Mouse (Mus musculus) CH12.LX (cell line): ENCODE measurements at regions not wholly inside any gene's neighbourhood (a gene's known extent, or its start where the extent isn't known, plus 50 kb on each side); places are given as distances from the start of the nearest gene placed in this dataset.

Experiments used
- DNase-seq: peaks from one replicate; pipeline ENCODE4 v3.0.0-alpha.2; 2013; ENCODE audit errors: extremely low read depth
- H3K27ac ChIP-seq: 2 replicates; pipeline ENCODE4 v1.5.1; 2012; ENCODE audit warnings: low read depth, mild to moderate bottlenecking, control low read depth, moderate library complexity; ENCODE audit not compliant: insufficient read depth
- H3K27me3 ChIP-seq: replicated peaks from 2 replicates; pipeline ENCODE3; 2012; ENCODE audit warnings: inconsistent platforms
- H3K36me3 ChIP-seq, 2 experiments: replicated peaks in 1 of 2; 2 replicates each; pipeline versions ENCODE3 to v1.6.1; 2012; ENCODE audit warnings: inconsistent platforms in 1 of 2, low read length in 1 of 2, mild to moderate bottlenecking in 1 of 2, mixed read lengths in 1 of 2, moderate library complexity in 1 of 2; ENCODE audit not compliant: control insufficient read depth in 1 of 2, insufficient read depth in 1 of 2
- H3K4me1 ChIP-seq, 2 experiments: 2 replicates each; pipeline ENCODE4 v1.6.1; 2012; ENCODE audit warnings: inconsistent platforms in 1 of 2, moderate library complexity in 1 of 2; ENCODE audit not compliant: insufficient read depth in 2 of 2, control insufficient read depth in 1 of 2
- H3K4me2 ChIP-seq: 2 replicates; pipeline ENCODE4 v1.6.1; 2012; ENCODE audit warnings: low read depth, mild to moderate bottlenecking, control low read depth; ENCODE audit not compliant: poor library complexity, insufficient read depth, severe bottlenecking
- H3K4me3 ChIP-seq, 3 experiments: fragments of 150-350 bp in 1 of 3; sonication (generic) in 1 of 3; replicated peaks in 1 of 3; 2 replicates each; pipeline versions ENCODE3 to v1.5.1; 2011 to 2012; ENCODE audit warnings: low read depth in 2 of 3, low read length in 2 of 3, mild to moderate bottlenecking in 2 of 3, moderate library complexity in 2 of 3, control low read depth in 1 of 3, improper control_type of control experiment in 1 of 3, inconsistent platforms in 1 of 3, mixed read lengths in 1 of 3; ENCODE audit not compliant: poor library complexity in 1 of 3
- H3K79me2 ChIP-seq: replicated peaks from 2 replicates; pipeline ENCODE4 v1.6.1; 2012; ENCODE audit warnings: mild to moderate bottlenecking, moderate library complexity; ENCODE audit not compliant: control insufficient read depth, poor library complexity, insufficient read depth, severe bottlenecking; ENCODE audit errors: extremely low read depth
- H3K9ac ChIP-seq: 2 replicates; pipeline ENCODE4 v1.6.1; 2012; ENCODE audit warnings: low read depth, mild to moderate bottlenecking, control low read depth, moderate library complexity; ENCODE audit not compliant: insufficient read depth
- H3K9me3 ChIP-seq: replicated peaks from 2 replicates; pipeline ENCODE3; 2012; ENCODE audit warnings: low read length, inconsistent platforms, mixed read lengths
- E2F4 ChIP-seq: IDR thresholded peaks from 2 replicates; pipeline ENCODE4 v1.6.1; 2011; ENCODE audit warnings: low read depth, low read length, improper control_type of control experiment; ENCODE audit not compliant: insufficient replicate concordance
- ETS1 ChIP-seq: conservative IDR thresholded peaks from 2 replicates; pipeline ENCODE4 v1.6.1; 2012; ENCODE audit warnings: low read depth, mild to moderate bottlenecking, inconsistent platforms, low read length, improper control_type of control experiment, moderate library complexity
- GABPA ChIP-seq: IDR thresholded peaks from 2 replicates; pipeline ENCODE4 v1.6.1; 2012; ENCODE audit warnings: low read depth, low read length, improper control_type of control experiment, inconsistent platforms; ENCODE audit not compliant: insufficient replicate concordance
- HCFC1 ChIP-seq: IDR thresholded peaks from 2 replicates; pipeline ENCODE4 v1.6.1; 2012; ENCODE audit warnings: low read depth, mild to moderate bottlenecking, inconsistent platforms, low read length, improper control_type of control experiment
- IRF4 ChIP-seq: IDR thresholded peaks from 2 replicates; pipeline ENCODE4 v1.6.1; 2014; ENCODE audit warnings: low read depth, mild to moderate bottlenecking, inconsistent platforms, low read length, improper control_type of control experiment
- KAT2A ChIP-seq: IDR thresholded peaks from 2 replicates; pipeline ENCODE4 v1.6.1; 2012; ENCODE audit warnings: low read length, improper control_type of control experiment, inconsistent platforms; ENCODE audit not compliant: insufficient replicate concordance
- MAFK ChIP-seq: IDR thresholded peaks from 2 replicates; pipeline ENCODE4 v1.6.1; 2011; ENCODE audit warnings: low read length, improper control_type of control experiment; ENCODE audit not compliant: insufficient replicate concordance
- MAZ ChIP-seq: IDR thresholded peaks from 2 replicates; pipeline ENCODE4 v1.6.1; 2012; ENCODE audit warnings: low read depth, mild to moderate bottlenecking, inconsistent platforms, low read length, improper control_type of control experiment, moderate library complexity
- MEF2A ChIP-seq: IDR thresholded peaks from 2 replicates; pipeline ENCODE4 v1.6.1; 2014; ENCODE audit warnings: low read depth, mild to moderate bottlenecking, inconsistent platforms, low read length, improper control_type of control experiment, borderline replicate concordance
- MYC ChIP-seq: IDR thresholded peaks from 2 replicates; pipeline ENCODE4 v1.6.1; 2011; ENCODE audit warnings: low read depth, mild to moderate bottlenecking, improper control_type of control experiment, low read length
- NELFE ChIP-seq: IDR thresholded peaks from 2 replicates; pipeline ENCODE4 v1.6.1; 2011; ENCODE audit warnings: low read depth, low read length, improper control_type of control experiment
- NRF1 ChIP-seq: IDR thresholded peaks from 2 replicates; pipeline ENCODE4 v1.6.1; 2014; ENCODE audit warnings: low read depth, mild to moderate bottlenecking, inconsistent platforms, low read length, improper control_type of control experiment, moderate library complexity
- PAX5 ChIP-seq: IDR thresholded peaks from 2 replicates; pipeline ENCODE4 v1.6.1; 2012; ENCODE audit warnings: low read length, inconsistent platforms, mixed read lengths
- POLR2AphosphoS2 ChIP-seq: IDR thresholded peaks from 2 replicates; pipeline ENCODE4 v1.6.1; 2011; ENCODE audit warnings: low read depth, low read length, improper control_type of control experiment
- RAD21 ChIP-seq: IDR thresholded peaks from 2 replicates; pipeline ENCODE4 v1.6.1; 2011; ENCODE audit warnings: low read depth, mild to moderate bottlenecking, low read length, improper control_type of control experiment, moderate library complexity
- SIN3A ChIP-seq: IDR thresholded peaks from 2 replicates; pipeline ENCODE4 v1.6.1; 2012; ENCODE audit warnings: low read length, improper control_type of control experiment, inconsistent platforms
- SMC3 ChIP-seq: IDR thresholded peaks from 2 replicates; pipeline ENCODE4 v1.6.1; 2011; ENCODE audit warnings: low read depth, low read length, improper control_type of control experiment
- TCF12 ChIP-seq: IDR thresholded peaks from 2 replicates; pipeline ENCODE4 v1.6.1; 2014; ENCODE audit warnings: low read depth, mild to moderate bottlenecking, inconsistent platforms, low read length, improper control_type of control experiment
- UBTF ChIP-seq: IDR thresholded peaks from 2 replicates; pipeline ENCODE4 v1.6.1; 2012; ENCODE audit warnings: low read depth, mild to moderate bottlenecking, inconsistent platforms, low read length, improper control_type of control experiment, moderate library complexity
- USF1 ChIP-seq: IDR thresholded peaks from 2 replicates; pipeline ENCODE4 v1.6.1; 2014; ENCODE audit warnings: low read depth, mild to moderate bottlenecking, inconsistent platforms, low read length, improper control_type of control experiment
- USF2 ChIP-seq: conservative IDR thresholded peaks from 2 replicates; pipeline ENCODE4 v1.6.1; 2011; ENCODE audit warnings: low read depth, low read length, improper control_type of control experiment
- ZC3H11A ChIP-seq: IDR thresholded peaks from 2 replicates; pipeline ENCODE4 v1.6.1; 2012; ENCODE audit warnings: low read depth, mild to moderate bottlenecking, inconsistent platforms, low read length, improper control_type of control experiment
- ZKSCAN1 ChIP-seq: IDR thresholded peaks from 2 replicates; pipeline ENCODE4 v1.6.1; 2012; ENCODE audit warnings: low read depth, inconsistent platforms, low read length, improper control_type of control experiment, borderline replicate concordance
- ZNF384 ChIP-seq: IDR thresholded peaks from 2 replicates; pipeline ENCODE4 v1.6.1; 2012; ENCODE audit warnings: low read depth, low read length, improper control_type of control experiment, inconsistent platforms
- dilution Hi-C: fragments of 300-500 bp; cut with MboI; formaldehyde crosslinking; loops from 2 replicates; pipeline ENCODE4 v1.14.3; 2020; ENCODE audit warnings: low sequenced_read_pairs; ENCODE audit not compliant: extremely low pct_unique_long_range_greater_than_20kb, extremely low pct_ligation_motif_present
- in situ Hi-C: fragments of 300-500 bp; cut with MboI; formaldehyde crosslinking; loops from 3 replicates; pipeline ENCODE4 v1.14.3; 2019; ENCODE audit warnings: low sequenced_read_pairs, low pct_ligation_motif_present, low pct_unique_long_range_greater_than_20kb, mixed read lengths

GRCm38 (mm10) chr13:107484630-107484998 is 462.7 kb upstream of the Kif2a start:
- dilution Hi-C loops = no loop called here
- no peak overlapping the region for H3K4me2 ChIP-seq

DNA sequence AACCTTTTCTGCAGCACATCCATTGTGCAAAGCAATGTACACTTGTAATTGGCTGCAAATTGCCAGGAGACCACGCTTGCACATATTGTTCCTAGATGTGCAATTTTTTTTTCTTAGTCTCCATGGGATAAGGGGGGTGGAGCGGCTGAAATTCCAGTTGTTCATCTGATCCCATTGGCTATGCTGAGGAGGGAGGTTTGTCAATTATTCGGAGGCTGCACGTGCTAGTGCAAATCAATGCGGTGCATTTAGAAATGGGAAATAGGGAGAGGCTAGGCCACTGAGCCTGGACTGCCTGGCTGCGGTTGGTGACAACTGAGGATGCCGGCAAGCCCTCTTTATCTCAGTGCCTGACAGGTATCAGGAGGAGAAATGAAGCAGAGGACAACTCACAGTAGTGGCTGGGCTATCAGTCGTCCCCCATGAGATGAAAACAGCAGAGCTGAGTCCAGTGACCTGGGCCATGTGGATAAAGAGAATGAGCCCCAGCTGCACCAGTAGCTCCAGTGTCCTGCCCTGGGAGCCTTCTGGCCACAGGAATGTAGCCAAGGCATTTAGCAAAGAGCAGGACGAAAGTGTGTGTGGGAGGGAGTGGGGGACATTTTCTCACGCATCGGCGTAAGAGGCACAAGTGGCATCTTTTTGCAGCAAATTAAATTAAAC is 462.2 kb upstream of the Kif2a start:
- DNase-seq = no peak
- no peaks in the 10 kb centered on the region for H3K27me3 ChIP-seq
- in situ Hi-C loops (no loop called here), dilution Hi-C loops (no loop called here)
- H3K27ac ChIP-seq = no peak overlapping the region
- H3K36me3 ChIP-seq = no peaks in the 10 kb centered on the region
- TF ChIP-seq PAX5 (no peak), USF2 (no peak), POLR2AphosphoS2 (no peak), MAFK (no peak), USF1 (no peak), NELFE (no peak), HCFC1 (no peak), MYC (no peak), IRF4 (no peak), MAZ (no peak), ZKSCAN1 (no peak), MEF2A (no peak), E2F4 (no peak), SMC3 (no peak), NRF1 (no peak), UBTF (no peak), ZC3H11A (no peak), KAT2A (no peak), SIN3A (no peak), GABPA (no peak)
- no peak overlapping the region for H3K4me2 ChIP-seq
- H3K9me3 ChIP-seq = no peaks in the 10 kb centered on the region
- peaks cover 9 to 21% of the 10 kb centered on the region in 2 experiments; a peak in 3 of 4 replicates for H3K4me1 ChIP-seq
- no peak overlapping the region for H3K4me3 ChIP-seq
- no peaks in the 10 kb centered on the region for H3K79me2 ChIP-seq
- no peak overlapping the region for H3K9ac ChIP-seq

More at GRCm38 (mm10) chr13:107484630-107484998, 462.7 kb upstream of the Kif2a start:
- Histone ChIP-seq H3K36me3 (no peaks in the 10 kb centered on the region), H3K27me3 (no peaks in the 10 kb centered on the region), H3K27ac (no peak overlapping the region), H3K4me1 (peaks cover 9 to 21% of the 10 kb centered on the region in 2 experiments; a peak in 3 of 4 replicates), H3K9ac (no peak overlapping the region), H3K9me3 (no peaks in the 10 kb centered on the region), H3K79me2 (no peaks in the 10 kb centered on the region), H3K4me3 (no peak overlapping the region)
- DNase-seq = peak; percentile 35
- in situ Hi-C loops = no loop called here
- TF ChIP-seq TCF12 (no peak), ETS1 (no peak), RAD21 (peak; percentile 1; the same call in 1 of the 2 replicates), ZNF384 (peak; percentile 55; the same call in 1 of the 2 replicates)
